Mouse (Mus musculus) ovary, postnatal 14 days (tissue): ENCODE measurements around the gene Pmfbp1.

ENCODE experiments used
- DNase-seq: peaks from one replicate; pipeline ENCODE4 v3.0.0; 2022; ENCODE audit warnings: low spot score

Pmfbp1 gene

DNA sequence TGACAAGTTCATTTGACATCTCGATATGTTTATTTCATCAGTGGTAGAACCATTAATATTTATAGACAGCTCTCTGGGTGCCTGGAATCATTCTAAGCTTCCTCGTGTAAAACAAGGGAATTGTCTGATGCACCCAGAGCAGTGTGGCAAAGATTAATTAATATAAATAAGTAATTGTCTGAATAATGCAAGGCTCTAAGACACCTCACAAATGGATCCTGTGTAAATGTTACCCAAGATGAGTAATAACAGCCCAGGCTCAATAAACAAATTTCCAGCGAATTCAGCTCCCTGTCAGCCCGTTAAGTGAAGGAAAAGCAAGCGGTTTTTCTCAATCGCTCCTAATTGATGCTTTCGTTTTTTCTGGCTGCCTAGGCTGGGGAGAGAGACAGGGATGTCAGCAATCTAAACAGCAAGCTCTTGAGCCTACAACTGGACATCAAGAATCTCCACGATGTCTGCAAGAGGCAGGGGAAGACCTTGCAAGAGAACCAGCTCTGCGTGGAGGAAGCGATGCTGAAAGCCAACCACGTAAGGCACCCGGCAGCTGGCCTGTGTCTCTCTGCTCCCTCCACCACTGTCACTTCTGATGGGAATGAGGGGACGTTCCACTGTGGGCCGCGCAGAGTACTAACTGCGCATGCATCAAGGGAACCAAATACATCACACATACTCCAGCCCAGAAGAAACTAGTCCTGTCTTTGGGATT, 5.3 kb downstream of the Pmfbp1 start:
- no peak for DNase-seq

DNA sequence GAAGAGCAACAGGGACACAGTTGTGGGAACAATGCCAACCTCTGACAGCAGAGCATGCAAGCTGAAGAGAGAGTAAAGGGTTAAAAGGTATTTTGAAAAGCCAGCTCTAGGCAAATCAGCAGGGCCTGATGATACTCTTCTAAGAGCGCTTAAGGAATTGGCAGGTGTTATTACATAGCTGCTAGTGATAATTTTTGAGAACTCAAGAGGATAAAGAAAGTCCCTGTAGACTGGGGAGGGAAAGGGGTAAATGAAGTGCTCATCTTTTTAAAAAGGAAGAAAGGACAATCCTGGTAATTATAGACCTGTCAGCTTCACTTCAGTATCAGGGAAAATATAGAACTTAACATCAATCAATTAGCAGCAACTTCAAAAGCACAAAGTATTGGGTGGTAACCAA, 9.7 kb downstream of the Pmfbp1 start:
- no peak for DNase-seq

DNA sequence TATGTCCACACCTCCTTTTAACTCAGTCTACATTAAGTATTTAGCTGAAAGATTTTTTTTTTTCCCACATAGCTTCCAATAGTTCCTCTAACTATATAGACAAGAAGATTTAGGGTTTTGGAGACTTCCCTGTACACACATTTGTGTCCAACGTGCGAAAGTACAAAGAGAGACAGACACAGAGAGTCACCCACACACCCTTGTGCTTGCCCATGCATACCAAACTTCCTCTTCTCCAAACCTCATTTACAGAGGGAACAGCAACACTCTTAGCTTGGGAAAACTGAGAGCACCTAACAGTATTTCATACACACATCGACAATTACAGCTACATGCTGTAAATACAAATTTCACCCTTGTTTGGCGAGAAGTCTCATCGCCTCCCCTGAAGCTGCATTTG, 11.7 kb downstream of the Pmfbp1 start:
- no peak for DNase-seq

DNA sequence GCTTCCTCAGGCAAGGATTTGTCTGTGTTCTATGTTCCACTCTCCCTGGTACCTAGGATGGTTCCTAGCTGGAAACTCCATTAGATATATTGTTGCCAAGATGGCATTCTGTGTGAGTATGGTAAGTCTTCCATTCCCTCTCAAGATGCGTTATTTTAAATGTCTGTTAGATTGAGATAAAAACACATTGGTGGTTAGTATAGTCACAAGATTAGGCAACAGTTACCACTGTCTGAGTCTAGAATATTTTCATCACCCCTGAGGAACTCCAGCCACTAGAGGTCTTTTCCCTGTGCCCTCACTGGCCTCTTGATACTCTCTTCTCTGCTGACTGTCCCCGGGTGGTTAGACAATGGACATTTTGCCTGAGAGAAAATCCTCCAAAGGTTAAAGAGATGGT, 30.2 kb downstream of the Pmfbp1 start:
- no peak for DNase-seq

DNA sequence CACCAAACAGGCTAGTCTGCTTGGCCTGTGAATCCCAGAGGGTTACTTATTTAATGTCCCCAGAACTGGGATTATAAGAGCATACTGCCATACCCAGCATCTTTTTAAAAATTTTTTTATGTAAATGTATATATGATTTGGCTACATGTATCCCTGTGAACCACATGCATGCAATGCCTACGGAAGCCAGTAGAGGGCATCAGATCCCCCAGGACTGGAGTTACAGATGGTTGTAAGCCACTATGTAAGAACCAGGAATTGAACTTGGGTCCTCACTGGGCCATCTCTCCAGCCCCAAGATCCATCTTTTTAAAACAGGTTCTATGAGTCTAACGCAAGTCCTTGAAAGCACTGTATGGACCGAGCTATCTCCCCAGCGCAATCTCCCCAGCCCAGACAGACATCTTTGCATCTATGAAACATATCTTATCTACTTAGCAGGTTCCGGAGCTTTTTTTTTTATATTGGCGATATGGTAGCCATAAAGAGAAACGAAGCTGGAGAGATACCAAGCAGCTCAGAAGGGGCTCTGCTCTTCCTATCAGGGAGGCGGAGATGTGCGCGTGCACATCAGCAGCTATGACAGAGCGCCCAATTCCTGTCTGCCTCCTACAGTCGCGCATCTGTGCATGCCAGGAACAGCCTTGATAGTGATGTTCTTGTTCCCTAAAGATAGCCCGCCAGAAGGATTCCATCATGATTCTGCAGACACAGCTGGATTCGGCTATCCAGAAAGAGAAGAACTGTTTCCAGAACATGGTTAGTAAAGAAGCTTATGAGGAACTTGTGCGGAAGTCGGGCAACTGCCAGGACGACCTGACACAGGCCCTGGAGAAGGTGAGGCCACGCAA, 41.5 kb downstream of the Pmfbp1 start:
- DNase-seq: peak; percentile 36

DNA sequence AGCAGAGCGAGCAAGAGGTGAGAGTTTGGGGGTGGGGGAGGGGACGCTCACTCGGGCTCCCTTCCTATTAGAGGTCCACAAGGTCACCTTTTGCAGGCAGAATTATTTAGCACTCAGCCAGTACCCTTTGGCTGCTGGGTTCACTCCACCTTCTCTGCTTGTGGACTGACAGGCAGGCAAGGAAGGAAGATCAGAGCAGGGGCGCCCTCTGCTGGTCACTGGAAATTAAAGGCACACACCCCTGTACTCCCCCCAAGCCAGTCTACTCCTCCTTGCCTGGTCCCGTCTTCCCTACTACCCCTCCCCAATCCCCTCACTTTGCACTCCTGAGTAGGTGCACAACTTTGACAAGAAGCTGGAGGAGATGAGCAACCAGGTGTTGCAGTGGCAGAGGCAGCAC, 42.9 kb downstream of the Pmfbp1 start:
- DNase-seq: peak; percentile 74

DNA sequence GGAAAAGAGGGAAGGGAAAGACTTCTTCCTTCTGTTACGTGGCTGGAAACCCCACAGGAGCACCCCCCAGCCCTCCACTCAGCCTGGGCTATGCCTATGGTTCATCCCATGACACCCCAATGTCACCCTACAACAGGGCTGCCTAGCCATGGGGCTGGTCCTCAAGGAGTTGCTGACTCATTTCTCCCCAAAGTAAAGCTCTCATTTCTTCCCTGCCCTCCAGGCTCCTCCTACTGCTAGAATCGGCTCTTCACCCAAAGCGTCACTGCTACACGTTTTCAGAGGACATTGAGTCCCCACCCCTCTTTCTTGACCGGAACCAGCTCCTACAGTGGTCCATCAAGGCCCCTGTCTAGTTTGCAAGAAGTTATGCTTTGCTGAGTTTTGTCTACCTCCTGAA, 48.3 kb downstream of the Pmfbp1 start:
- DNase-seq: no peak

DNA sequence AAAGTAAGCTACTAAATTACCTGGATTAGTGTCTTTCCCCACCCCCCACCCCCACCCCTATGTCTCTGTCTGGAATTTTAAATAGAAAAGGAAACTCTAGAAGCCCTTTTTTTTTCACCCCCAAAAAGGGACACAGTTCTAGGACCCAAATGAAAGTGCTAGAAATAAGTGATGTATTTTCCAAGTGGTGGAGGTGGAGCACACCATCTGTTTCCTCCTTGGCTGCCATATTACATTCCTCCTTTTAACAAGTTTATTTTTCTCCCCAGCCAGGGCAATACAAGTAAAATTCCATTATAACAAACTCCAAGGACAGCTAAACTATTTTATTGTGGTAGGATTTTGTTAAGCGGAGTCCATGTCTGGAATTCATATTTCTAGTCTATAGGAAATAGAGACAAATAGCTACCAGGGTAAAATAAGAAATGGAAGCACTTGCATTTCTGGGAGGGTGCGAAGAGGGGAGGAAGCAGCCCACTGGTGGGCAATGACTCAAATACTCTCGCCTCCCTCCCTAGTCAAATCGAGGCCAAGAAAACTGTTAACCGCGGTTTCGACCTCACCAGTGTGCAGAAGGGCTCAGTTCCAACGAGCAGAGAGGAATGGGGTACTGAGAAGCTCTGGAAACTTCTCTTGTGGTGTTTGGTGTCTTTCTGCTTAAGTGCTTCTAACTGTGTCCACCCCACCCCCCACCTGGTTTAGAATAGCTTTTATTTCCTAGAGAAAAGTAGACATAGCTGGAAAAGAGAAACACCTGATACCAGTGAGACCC, 49.1 kb downstream of the Pmfbp1 start:
- no peak for DNase-seq

DNA sequence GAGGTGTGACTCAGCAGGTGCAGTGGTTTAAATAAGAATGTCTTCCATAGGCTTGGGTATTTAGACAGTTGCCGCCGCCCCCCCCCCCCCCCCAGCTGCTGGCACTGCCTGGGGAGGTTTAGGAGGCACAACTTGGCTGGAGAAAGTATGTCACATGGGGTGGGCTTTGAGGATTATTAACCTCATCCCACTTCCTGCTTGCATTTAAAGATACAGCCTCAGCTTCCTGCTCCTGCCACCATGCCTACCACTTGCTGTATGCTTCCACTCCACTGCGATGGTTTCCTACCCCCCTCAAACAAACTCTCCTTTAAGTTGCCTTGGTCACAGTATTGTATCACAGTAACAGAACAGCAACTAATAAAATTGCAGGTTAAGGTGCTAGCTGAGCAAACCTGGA, 50.2 kb downstream of the Pmfbp1 start:
- DNase-seq: no peak

DNA sequence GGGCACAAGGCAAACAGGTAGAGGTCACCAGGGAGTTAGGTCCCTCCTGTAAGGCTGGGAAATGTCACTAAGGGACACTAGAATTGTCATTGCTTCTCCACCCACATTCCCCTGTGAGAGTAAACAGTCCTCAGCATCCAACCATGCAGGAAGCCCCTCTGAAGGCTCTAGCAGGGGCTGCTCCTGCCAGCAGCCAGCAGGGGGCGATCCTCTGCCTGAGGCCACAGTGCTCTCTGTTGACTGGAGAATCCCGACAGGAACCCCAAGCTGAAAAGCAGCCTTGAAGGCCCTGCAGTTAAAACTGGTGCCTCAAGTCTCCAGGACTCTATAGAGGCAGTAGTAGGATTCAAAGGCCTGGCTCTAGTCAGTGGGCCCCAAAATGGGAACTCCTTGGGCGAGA, 57.8 kb downstream of the Pmfbp1 start:
- DNase-seq: no peak

DNA sequence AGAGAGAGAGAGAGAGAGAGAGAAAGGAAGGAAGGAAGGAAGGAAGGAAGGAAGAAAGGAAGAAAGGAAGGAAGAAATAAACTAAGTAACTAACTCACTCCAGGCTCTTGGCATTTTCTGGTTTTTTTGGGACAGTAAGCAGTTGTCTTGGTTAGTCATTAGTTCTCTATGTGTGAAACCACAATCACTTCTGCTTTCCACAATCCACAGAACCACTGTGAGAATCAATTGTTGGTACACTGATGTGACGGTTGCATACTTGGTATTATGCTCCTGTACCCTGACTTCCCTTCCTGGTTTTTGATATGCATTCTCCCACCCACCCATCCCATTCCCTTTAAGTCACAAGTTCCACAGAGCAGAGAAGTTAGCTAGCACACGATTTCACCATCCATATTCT, 70.1 kb downstream of the Pmfbp1 start:
- no peak for DNase-seq

DNA sequence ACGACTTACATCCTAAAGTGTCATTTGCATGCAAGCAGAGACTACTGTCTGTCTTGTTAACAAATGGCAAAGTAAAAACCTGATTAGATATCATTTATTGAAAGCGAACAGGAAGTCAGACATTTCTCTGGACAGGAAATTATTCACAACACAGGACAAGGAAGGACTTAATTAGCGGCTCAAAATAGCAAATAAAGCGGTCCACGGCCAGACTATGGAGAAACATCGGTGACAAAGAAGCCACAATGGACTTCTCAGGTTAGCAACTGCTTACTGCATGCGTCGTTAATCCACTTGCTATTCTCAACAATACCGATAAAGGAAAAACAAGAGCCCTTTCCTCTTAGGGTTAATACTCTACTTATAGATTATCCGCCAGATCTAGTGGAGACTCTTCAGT, 70.9 kb downstream of the Pmfbp1 start:
- DNase-seq: no peak

DNA sequence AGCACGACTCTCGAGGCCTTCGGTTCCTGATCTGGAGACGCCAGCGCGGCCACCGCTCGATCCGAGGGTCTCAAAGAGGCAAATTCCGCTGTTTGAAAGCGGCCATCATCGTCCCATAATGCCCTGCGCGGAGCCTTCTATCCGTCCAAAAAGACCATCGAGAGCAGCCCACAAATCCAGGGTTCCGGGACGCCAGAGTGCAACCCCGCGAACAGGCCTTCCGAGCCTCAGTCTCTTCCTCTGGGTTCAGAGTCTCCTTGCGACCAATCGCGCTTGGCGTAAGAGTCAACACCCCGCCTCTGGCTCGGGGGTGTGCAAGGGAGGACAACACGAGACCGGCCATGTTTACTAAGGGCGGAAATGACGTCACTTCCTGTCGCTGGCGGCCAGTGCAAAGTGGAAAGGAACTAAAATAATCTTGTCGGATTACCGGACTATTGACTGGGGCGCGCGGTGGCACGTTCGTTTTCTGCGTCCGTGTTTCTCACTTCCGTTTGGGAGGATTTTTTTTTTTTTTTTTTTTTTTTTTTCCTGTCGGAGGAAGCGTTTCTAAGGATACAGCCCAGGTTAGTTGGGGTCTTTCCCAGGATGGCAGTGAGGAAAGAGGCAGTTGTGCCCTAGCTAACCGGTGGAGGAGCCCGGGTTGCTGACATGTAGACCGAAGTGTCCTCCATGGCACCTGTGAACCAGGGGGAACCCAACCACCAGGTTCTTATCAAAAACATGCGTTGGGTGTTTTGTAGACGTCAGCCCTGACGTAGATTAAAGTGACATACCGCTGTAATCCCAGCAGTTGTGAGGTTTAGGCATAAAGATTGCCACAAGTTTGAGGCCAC, 71.9 kb downstream of the Pmfbp1 start, which contains the start of the genes Dhx38 and Txnl4b:
Dhx38 (minus strand) TSS at position 364 of the 836 bp plus-strand sequence.
Txnl4b (plus strand) TSS at position 395 of the 836 bp plus-strand sequence.
- peak; percentile 99 for DNase-seq

DNA sequence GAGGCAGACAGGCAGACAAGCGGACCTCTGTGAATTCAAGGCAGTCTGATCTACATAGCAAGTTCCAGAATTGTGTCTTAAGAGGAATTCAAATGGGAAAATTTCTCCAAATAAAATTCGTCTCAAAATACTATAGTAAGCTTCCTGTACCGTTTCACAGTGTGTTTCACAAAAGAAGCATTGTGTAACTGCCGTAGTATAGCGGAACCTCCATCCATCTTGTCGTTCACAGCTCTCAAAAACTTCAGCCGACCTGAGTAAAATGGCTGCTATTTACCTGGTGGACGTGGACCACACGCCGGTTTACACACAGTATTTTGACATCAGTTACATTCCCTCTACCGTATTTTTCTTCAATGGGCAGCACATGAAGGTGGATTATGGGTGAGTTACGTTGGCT, 77.3 kb downstream of the Pmfbp1 start:
- DNase-seq: no peak

DNA sequence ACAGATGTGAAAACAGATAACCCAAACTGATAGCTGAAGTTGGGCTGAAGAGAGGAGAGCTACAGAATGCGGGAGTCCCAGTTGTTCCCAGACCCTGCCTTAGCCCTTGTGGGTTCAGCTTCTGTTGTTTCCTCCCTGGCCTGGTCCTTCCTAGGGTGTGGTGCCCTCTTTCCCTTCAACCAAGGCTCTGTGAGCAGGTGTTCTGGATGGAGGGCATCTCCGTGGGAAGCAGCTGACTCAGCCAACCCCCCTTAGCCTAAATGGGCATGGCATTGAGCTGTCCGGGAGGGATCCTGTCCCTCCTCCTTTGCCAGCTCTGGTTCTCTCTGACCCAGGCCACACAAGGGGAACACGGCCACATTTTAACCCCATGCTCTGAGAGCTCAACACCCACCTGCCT, 82.5 kb downstream of the Pmfbp1 start:
- DNase-seq: no peak

DNA sequence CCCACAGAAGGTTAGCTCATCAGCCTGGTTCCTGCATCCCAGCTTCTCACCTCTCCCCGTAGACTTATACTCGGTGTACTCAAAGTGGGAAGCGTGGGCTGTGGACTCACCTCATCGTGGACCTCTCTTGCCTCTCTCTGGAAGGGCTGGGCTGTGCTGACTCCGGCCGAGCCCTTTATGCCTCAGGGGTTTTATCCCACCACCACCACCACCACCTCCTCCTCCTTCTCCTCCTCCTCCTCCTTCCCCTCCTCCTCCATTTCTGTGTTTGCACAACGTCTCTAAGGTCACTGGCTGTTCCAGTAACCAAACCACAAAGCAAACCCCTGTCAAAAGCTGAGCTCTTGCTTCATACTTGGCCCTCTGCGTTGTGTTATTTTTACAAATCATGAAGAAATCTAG, 85.1 kb downstream of the Pmfbp1 start, which contains the start of gene Hp:
Hp (minus strand) TSS at position 273 of the 402 bp plus-strand sequence.
- no peak for DNase-seq

DNA sequence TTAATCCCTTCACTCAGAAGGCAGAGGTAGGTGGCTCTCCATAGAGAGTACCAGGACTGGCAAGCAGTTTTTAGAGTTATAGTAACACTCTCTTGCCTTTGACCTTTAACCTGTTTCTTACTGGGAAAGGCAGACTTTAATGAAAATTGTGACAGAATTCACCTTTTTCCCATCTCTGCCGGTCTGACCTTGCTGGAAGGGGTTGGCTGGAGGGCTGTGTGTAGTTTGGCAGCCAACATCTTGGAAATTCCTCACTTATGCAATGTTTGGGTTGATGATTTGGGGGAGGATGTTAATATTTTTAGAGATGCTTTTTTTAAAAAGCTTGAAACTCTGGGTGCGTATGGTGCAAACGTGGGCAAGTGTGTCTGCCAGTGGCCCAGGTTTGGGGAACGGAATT, 90.5 kb downstream of the Pmfbp1 start:
- DNase-seq: no peak

DNA sequence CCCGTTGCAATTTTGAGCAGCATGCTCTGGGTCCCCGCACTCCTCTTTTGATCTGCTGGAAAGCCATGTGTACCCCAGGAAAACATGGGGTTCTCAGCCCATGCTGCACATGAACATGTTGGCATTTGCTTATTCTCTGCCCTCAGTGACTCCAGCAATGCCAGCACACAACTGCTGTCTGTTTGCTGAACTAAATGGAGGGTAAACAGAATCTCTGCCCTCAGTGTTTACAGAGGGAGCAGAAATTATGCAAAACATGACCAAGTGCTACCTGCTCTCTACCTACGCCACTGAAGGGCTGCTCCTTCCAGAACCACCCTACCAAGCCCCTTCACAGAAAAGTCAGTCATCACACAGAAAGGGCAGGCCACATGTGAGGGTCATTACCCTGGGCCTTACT, 91.0 kb downstream of the Pmfbp1 start:
- DNase-seq: no peak

DNA sequence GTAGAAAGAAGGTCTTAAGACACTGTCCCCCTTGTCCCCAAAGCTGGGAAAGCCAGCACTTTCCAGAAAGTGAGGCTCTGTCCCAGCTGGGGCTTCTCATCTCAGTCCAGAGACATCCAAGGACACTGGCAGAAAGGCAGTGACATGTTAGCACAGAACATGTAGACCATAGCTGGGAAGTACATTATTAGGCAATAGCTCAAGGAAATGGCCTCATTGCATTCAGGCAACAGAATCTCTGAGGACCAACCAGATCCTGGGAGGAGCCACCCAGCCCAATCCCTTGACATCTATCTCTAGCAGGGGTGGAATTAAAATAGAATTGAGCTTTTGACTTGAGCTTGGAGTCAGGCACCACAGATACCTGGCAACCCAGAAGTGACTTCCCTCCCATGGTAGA, 91.8 kb downstream of the Pmfbp1 start:
- no peak for DNase-seq

DNA sequence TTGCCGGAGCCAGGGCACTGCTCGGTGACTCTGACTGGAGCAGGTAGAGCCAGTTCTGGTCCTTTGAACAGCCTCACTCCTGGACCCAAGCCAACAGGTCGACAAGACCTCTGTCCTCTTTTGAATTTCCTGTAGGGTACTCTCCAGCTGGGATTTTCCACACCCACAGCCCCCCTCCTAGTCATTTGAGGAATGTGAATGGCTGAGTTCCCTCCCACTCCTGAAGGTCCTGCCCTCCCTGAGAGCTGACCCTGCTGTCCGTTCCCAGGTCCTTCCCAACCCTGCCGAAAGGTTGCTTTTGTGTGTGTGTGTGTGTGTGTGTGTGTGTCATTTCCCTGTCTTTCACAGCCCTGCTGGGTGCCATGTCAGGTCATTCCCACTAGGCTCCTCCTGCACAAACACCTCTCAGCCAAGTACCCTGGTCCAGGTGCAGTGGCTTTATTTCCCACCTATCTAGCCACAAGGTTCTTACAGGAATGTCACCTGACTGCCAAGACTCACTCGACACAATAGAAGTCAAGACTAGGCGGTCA, 93.2 kb downstream of the Pmfbp1 start:
- DNase-seq: peak; percentile 44

DNA sequence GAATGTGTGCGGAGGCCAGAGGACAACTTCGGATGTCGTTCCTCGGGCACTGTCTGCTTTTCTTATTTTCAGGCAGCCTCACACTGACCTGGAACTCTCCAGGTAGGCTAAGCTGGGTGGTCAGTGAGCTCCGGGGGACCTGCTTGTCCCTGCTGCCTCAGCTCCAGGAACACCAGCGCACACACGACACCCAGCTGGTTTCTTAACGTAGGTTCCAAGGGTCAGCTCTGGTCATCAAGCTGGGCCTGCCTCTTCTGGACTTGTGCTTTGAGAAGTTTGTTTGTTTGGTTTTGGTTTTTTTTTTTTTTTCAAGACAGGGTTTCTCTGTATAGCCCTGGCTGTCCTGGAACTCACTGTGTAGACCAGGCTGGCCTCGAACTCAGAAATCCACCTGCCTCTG, 97.1 kb downstream of the Pmfbp1 start:
- no peak for DNase-seq
